Comparison of ENCODE assay signal across 8 mouse cellular contexts in the genomic region with DNA sequence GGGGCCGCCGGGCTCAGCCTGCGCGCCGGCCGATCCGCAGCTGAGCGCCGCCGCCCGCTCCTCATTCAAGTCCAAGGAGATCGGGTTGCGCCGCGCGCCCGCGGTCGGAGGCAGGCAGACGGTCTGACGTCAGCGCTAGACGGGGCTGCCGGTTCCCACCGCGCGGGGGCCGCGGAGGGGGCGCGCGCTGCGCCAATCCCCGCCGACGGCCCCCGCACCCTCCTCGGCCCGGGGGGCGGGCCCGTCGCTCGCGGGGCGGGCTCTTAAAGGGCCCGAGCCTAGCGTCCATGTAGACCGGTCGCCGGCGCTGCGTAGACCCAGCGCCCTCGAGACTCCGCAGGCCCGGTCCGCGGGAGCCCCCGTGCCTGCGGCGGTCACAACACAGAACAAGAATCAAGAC. TPM values are rescaled to one million over a fixed set of nuclear protein-coding genes. Genes with fewer than 3 reads are reported as not detected.
DNase-seq lines count a peak whose midpoint lies in the region; ATAC-seq and TF ChIP-seq lines count a peak whose summit lies in the region.

A gene (minus strand): TSS at position 125 of the 400 bp plus-strand sequence.

- H3ac ChIP-seq in myocyte (ENCODE audit: control insufficient read depth, insufficient read length): peak within 1 kb of the TSS; percentile 87

- under 1% methylated on average over 33 of the region's 61 CpGs for WGBS in heart, embryonic 12.5 days
- 2% methylated on average over 36 of the region's 61 CpGs for WGBS in kidney, embryonic 15.5 days

- H3K27me3 ChIP-seq in heart, embryonic 12.5 days (replicated peaks): no peaks in the 10 kb centered on the region; the same call in 1 of the 2 replicates
- H3K27me3 ChIP-seq in kidney, embryonic 15.5 days: peaks cover 16% of the 10 kb centered on the region; the same call in 1 of the 2 replicates
- H3K27me3 ChIP-seq in myocyte (ENCODE audit: control insufficient read depth, insufficient read depth, insufficient read length): no peaks in the 10 kb centered on the region

- H3K36me3 ChIP-seq in heart, embryonic 12.5 days: no peaks in the 10 kb centered on the region
- no peaks in the 10 kb centered on the region for H3K36me3 ChIP-seq in kidney, embryonic 15.5 days
- H3K36me3 ChIP-seq in myocyte (ENCODE audit: control insufficient read depth, insufficient read depth): no peaks in the 10 kb centered on the region

- no peaks in the 10 kb centered on the region for H3K4me1 ChIP-seq in bone marrow macrophage, adult 2 months (ENCODE audit: control insufficient read depth, insufficient read depth, low read length)
- peaks cover 49% of the 10 kb centered on the region for H3K4me1 ChIP-seq in heart, embryonic 12.5 days (replicated peaks)
- H3K4me1 ChIP-seq in kidney, embryonic 15.5 days: peaks cover 59% of the 10 kb centered on the region

- no peak for TF ChIP-seq CTCF in bone marrow macrophage, adult 2 months (IDR thresholded peaks at IDR 0.05; ENCODE audit: low read depth, low read length)

- H3K9ac ChIP-seq in heart, embryonic 12.5 days: peak within 1 kb of the TSS; percentile 97
- H3K9ac ChIP-seq in kidney, embryonic 15.5 days: peak within 1 kb of the TSS; percentile 96

- peak within 1 kb of the TSS; percentile 80 for H3K4me2 ChIP-seq in heart, embryonic 12.5 days
- H3K4me2 ChIP-seq in kidney, embryonic 15.5 days: peak within 1 kb of the TSS; percentile 86
- H3K4me2 ChIP-seq in myocyte (ENCODE audit: low read depth): peak within 1 kb of the TSS; percentile 89

- H3K79me2 ChIP-seq in myocyte (ENCODE audit: control insufficient read depth, insufficient read depth): peaks cover 59% of the 10 kb centered on the region

- no peaks in the 10 kb centered on the region for H3K9me3 ChIP-seq in heart, embryonic 12.5 days (replicated peaks)
- H3K9me3 ChIP-seq in kidney, embryonic 15.5 days (replicated peaks): no peaks in the 10 kb centered on the region

- H3K4me3 ChIP-seq in bone marrow macrophage, adult 2 months (ENCODE audit: insufficient read depth, low read length): peak within 1 kb of the TSS; percentile 58
- H3K4me3 ChIP-seq in heart, embryonic 12.5 days: peak within 1 kb of the TSS; percentile 95
- peak within 1 kb of the TSS; percentile 94 for H3K4me3 ChIP-seq in kidney, embryonic 15.5 days (replicated peaks)
- H3K4me3 ChIP-seq in myocyte: peak within 1 kb of the TSS; percentile 92

- DNase-seq in 3134 (ENCODE audit: extremely low read depth, insufficient read length, low spot score) (peak; percentile 78), liver (peak; percentile 78)
- peak; percentile 72 for DNase-seq in fibroblast of lung, adult 2 months (ENCODE audit: low read depth)
- DNase-seq in spleen, postnatal 36 days (ENCODE audit: low spot score in 2 of 2): peak; percentile 79 to 81

- H3K27ac ChIP-seq in bone marrow macrophage, adult 2 months (ENCODE audit: insufficient read depth, low read depth, low read length): no peak within 1 kb of the TSS
- peak within 1 kb of the TSS; percentile 92 for H3K27ac ChIP-seq in heart, embryonic 12.5 days (ENCODE audit: poor library complexity, severe bottlenecking)
- peak within 1 kb of the TSS; percentile 83 for H3K27ac ChIP-seq in kidney, embryonic 15.5 days

- TF ChIP-seq POLR2A in bone marrow macrophage, adult 2 months (IDR thresholded peaks at IDR 0.05; ENCODE audit: borderline replicate concordance, low read depth, low read length): no peak
- TF ChIP-seq POLR2A in myocyte (IDR thresholded peaks at IDR 0.05; ENCODE audit: insufficient read length, low read depth): peak; percentile 91

- peak; percentile 91 for ATAC-seq in heart, embryonic 12.5 days (ENCODE audit: insufficient number of reproducible peaks, low FRiP score)
- peak; percentile 95 for ATAC-seq in kidney, embryonic 15.5 days (replicated peaks; ENCODE audit: low FRiP score)

TF ChIP-seq in myocyte, 11 proteins besides CTCF, POLR2A, EP300 and RAD21:
- TF ChIP-seq POLR2AphosphoS2 (IDR thresholded peaks at IDR 0.05; ENCODE audit: insufficient read length, low read depth) (peak; percentile 95), REST (IDR thresholded peaks at IDR 0.05; ENCODE audit: insufficient read depth, insufficient read length) (peak; percentile 39), TCF3 (IDR thresholded peaks at IDR 0.05; ENCODE audit: insufficient read length, low read depth) (peak; percentile 34), MYOG (IDR thresholded peaks at IDR 0.05; ENCODE audit: control insufficient read depth in 1 of 3, insufficient read depth in 1 of 3, insufficient read length in 2 of 3, low read depth in 2 of 3) (peak in 2 of 3 experiments; percentile 24 to 69), USF1 (IDR thresholded peaks at IDR 0.05; ENCODE audit: low read depth) (no peak), MYOD1 (IDR thresholded peaks at IDR 0.05; ENCODE audit: control insufficient read depth in 1 of 3, insufficient read length in 2 of 3, low read depth in 2 of 3) (peak in 1 of 3 experiments; percentile 60)

RNA-seq across cellular contexts. Expression of the gene that starts here (rescaled TPM):
- 0.35 and 1.5 TPM in 2 replicates for polyA plus RNA-seq in bone marrow macrophage, adult 2 months (2012; ENCODE audit: insufficient read depth, insufficient read length, missing spikeins)
- 4.0 and 4.5 TPM in 2 replicates for polyA plus RNA-seq in heart, embryonic 12.5 days (2016; fragmentation: Nextera tagmentation; extraction: Ambion mirVana)
- polyA plus RNA-seq in kidney, embryonic 15.5 days (2015; fragmentation: Nextera tagmentation; extraction: Ambion mirVana): 4.0 and 4.5 TPM in 2 replicates
- 260 TPM for polyA plus RNA-seq in myocyte (2012; fragmentation: generic; extraction: Trizol)

Comparison
In these comparisons a context has a peak if more than half of its experiments do, and no peak if none do; other contexts are left out.
1. RNA of the gene that starts here (polyA plus RNA-seq): 260 TPM in myocyte (single experiment); 4.0 to 4.5 TPM in kidney, embryonic 15.5 days, 4.0 to 4.5 TPM in heart, embryonic 12.5 days and 0.35 to 1.5 TPM in bone marrow macrophage, adult 2 months; every median in the first group is over 10 times any median in the second.
2. Peak in every context shown above with its lines, with median percentiles within 50 percentile points of each other: DNase-seq, H3K4me3 ChIP-seq and H3K4me2 ChIP-seq.